Mouse (Mus musculus) lung, adult 2 months (tissue): ENCODE measurements around the gene Eif4g3.

Source experiments
- CTCF ChIP-seq: fragments of 200-500 bp; IDR thresholded peaks from 2 replicates; pipeline ENCODE4 v1.5.1; 2011; ENCODE audit warnings: mild to moderate bottlenecking, low read length, control low read depth; ENCODE audit not compliant: insufficient read depth
- POLR2A ChIP-seq: fragments of 200-500 bp; IDR thresholded peaks from 2 replicates; pipeline ENCODE4 v1.6.1; 2011; ENCODE audit warnings: low read depth, mild to moderate bottlenecking, control low read depth, low read length, borderline replicate concordance; ENCODE audit errors: extremely low read depth

- TF ChIP-seq POLR2A: no peak
- no peak for TF ChIP-seq CTCF
Observed at GRCm38 (mm10) chr4:138015966-138016365, 23.1 kb downstream of the Eif4g3 start.
